Mouse (Mus musculus) left cerebral cortex, postnatal 25 days (tissue): ENCODE data around the gene Rgma. TPM values are rescaled to one million over a fixed set of nuclear protein-coding genes. Genes with fewer than 3 reads are reported as not detected.

Experiments used
- total RNA-seq, 2 experiments: library from RNA; stranded (reverse); gene quantifications; 2 replicates each; pipeline ENCODE4 v1.2.3; 2021

Gene Rgma
- total RNA-seq, 2 experiments from 2014 or later: 62.3 to 66.1 TPM

Other genes with a start within 250 kb of the Rgma start
- 10 to 100 TPM; 45.7 to 57.4 TPM for gene Chd2, start 166.3 kb downstream of the Rgma start, total RNA-seq